Mouse (Mus musculus) limb, embryonic 11.5 days (tissue): ENCODE measurements around the gene Defa28. TPM values are rescaled to one million over a fixed set of nuclear protein-coding genes. Genes with fewer than 3 reads are reported as not detected.
"Not testable (repeated sequence)": the region's sequence is repeated elsewhere in the genome, so short reads cannot be mapped to it uniquely, and the experiment has no call there.

Experiments used
- ATAC-seq: fragments of 200-750 bp; cut with Nextera tagmentation; 2 replicates; pipeline ENCODE4 v1.8.0; 2017; ENCODE audit warnings: low read depth; ENCODE audit not compliant: insufficient number of reproducible peaks, low FRiP score, low TSS enrichment
- DNase-seq: peaks from one replicate; pipeline ENCODE4 v3.0.0-alpha.2; 2015; ENCODE audit warnings: low spot score
- H3K27ac ChIP-seq: fragments of 300-500 bp; sonication (generic); replicated peaks from 2 replicates; pipeline ENCODE4 v1.5.1; 2014; ENCODE audit warnings: low read depth, mild to moderate bottlenecking, low read length
- H3K27me3 ChIP-seq: fragments of 300-500 bp; sonication (generic); 2 replicates; pipeline ENCODE4 v1.6.1; 2014; ENCODE audit warnings: mild to moderate bottlenecking, low read length, mixed read lengths; ENCODE audit not compliant: control insufficient read depth, insufficient read depth
- H3K36me3 ChIP-seq: fragments of 300-500 bp; sonication (generic); 2 replicates; pipeline ENCODE4 v1.6.1; 2014; ENCODE audit warnings: mild to moderate bottlenecking, low read length, moderate library complexity, mixed read lengths; ENCODE audit not compliant: control insufficient read depth, insufficient read depth
- H3K4me1 ChIP-seq: fragments of 300-500 bp; sonication (generic); 2 replicates; pipeline ENCODE4 v1.6.1; 2014; ENCODE audit warnings: low read length, mixed read lengths; ENCODE audit not compliant: control insufficient read depth, insufficient read depth
- H3K4me2 ChIP-seq: fragments of 300-500 bp; sonication (generic); 2 replicates; pipeline ENCODE4 v1.6.1; 2014; ENCODE audit warnings: low read depth, mild to moderate bottlenecking, moderate library complexity; ENCODE audit not compliant: severe bottlenecking
- H3K4me3 ChIP-seq: fragments of 300-500 bp; sonication (generic); 2 replicates; pipeline ENCODE4 v1.5.1; 2014; ENCODE audit warnings: low read depth, low read length
- H3K9ac ChIP-seq: fragments of 300-500 bp; sonication (generic); 2 replicates; pipeline ENCODE4 v1.6.1; 2014; ENCODE audit warnings: mild to moderate bottlenecking, low read length
- H3K9me3 ChIP-seq: fragments of 300-500 bp; sonication (generic); 2 replicates; pipeline ENCODE4 v1.6.1; 2016; ENCODE audit warnings: low read length; ENCODE audit not compliant: control insufficient read depth
- WGBS: fragments of 180-500 bp; shearing (Covaris S2); extraction: QIAGEN DNeasy Blood & Tissue Kit; methylation state at CpG from one replicate; pipeline ENCODE4 v1.1.7; 2014; 5-methylcytosine and 5-hydroxymethylcytosine counted together
- polyA plus RNA-seq: library from polyadenylated mRNA; unstranded; fragments of >200 nt; fragmentation: Nextera tagmentation; extraction: Ambion mirVana; gene quantifications from 2 replicates; pipeline ENCODE4 v1.2.1, GENCODE M21; 2014

Defa28 gene
- not detected in 2 replicates for polyA plus RNA-seq

DNA sequence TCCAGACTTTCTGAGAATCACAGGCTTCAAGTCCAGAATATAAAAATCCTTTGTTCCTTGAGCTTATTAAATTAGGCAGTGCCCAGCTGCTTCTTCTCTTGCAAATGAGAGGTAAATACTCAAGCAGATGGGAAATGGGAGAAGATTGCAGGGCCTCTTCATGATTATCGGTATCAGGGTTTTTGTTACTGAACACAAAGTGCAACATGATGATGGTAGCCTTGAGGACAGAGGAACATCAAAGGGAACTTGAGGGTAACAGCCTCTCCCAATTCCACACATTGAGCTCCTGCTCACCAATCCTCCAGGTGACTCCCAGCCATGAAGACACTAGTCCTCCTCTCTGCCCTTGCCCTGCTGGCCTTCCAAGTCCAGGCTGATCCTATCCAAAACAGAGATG is at the start of gene Defa28:
TSS of gene Defa28 (plus strand) at position 301 of the 400 bp plus-strand sequence.
- WGBS: no CpG with 5 or more reads among the region's 1 CpGs
- H3K36me3 ChIP-seq, ATAC-seq, H3K9me3 ChIP-seq, H3K4me1 ChIP-seq, H3K27ac ChIP-seq, DNase-seq, H3K9ac ChIP-seq, H3K4me2 ChIP-seq, H3K27me3 ChIP-seq, H3K4me3 ChIP-seq: not testable (repeated sequence)

DNA sequence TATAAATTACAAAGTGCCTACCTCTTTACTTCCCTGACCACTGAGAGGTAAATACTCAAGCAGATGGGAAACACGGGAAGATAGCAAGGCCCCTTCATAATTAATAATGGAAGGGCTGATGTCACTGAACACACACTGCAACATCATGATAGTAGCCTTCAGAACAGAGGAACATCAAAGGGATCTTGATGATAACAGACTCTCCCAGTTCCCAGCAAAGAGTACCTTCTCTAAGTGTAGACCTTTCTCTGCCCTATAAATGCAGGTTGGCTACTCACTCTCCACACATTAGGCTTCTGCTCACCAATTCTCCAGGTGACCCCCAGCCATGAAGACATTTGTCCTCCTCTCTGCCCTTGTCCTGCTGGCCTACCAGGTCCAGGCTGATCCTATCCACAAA is 17.7 kb upstream of the Defa28 start, which contains the start of gene Defa37:
TSS of gene Defa37 (plus strand) at position 301 of the 400 bp plus-strand sequence.
- not testable (repeated sequence) for H3K4me1 ChIP-seq, H3K4me3 ChIP-seq, ATAC-seq, DNase-seq, H3K4me2 ChIP-seq, H3K27ac ChIP-seq, H3K9me3 ChIP-seq, H3K36me3 ChIP-seq, H3K27me3 ChIP-seq, H3K9ac ChIP-seq
- WGBS: no CpG with 5 or more reads among the region's 1 CpGs

DNA sequence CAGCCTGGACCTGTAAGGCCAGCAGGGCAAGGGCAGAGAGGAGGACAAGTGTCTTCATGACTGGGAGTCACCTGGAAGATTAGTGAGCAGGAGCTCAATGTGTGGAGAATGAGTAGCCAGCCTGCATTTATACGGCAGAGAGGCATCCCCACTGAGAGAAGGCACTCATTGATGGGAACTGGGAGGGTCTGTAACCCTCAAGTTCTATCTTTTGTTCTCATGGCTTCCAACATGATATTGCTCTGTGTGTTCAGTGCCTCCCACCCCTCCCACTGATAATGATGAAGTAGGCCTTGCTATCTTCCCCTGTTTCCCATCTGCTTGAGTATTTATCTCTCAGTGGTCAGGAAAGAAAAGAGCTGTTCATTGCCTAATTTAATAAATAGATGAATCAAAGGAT is 11.6 kb downstream of the Defa28 start, which contains the start of gene Gm7861:
TSS of gene Gm7861 (minus strand) at position 101 of the 400 bp plus-strand sequence.
- H3K9ac ChIP-seq, H3K4me3 ChIP-seq, H3K4me2 ChIP-seq, H3K4me1 ChIP-seq, H3K9me3 ChIP-seq, DNase-seq, H3K27me3 ChIP-seq, ATAC-seq, H3K36me3 ChIP-seq, H3K27ac ChIP-seq: not testable (repeated sequence)
- no CpG with 5 or more reads among the region's 1 CpGs for WGBS

DNA sequence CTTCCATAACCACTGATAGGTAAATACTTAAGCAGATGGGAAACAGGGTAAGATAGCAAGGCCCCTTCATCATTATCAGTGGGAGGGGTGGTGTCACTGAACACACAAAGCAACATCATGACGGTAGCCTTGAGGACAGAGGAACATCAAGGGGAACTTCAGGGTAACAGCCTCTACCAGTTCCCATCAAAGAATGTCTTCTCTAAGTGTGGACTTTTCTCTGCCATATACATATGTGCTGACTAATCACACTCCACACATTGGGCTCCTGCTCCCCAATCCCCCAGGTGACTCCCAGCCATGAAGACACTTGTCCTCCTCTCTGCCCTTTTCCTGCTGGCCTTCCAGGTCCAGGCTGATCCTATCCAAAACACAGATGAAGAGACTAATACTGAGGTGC is 35.1 kb downstream of the Defa28 start, which contains the start of gene Defa26:
TSS of gene Defa26 (plus strand) at position 301 of the 400 bp plus-strand sequence.
- not testable (repeated sequence) for H3K36me3 ChIP-seq, DNase-seq, H3K27ac ChIP-seq, H3K4me2 ChIP-seq, ATAC-seq, H3K4me3 ChIP-seq, H3K9ac ChIP-seq, H3K27me3 ChIP-seq, H3K9me3 ChIP-seq, H3K4me1 ChIP-seq
- no CpG with 5 or more reads among the region's 1 CpGs for WGBS

Other genes starting within 250 kb of the Defa28 start
- gene Defa2, start 204.5 kb upstream of the Defa28 start, polyA plus RNA-seq: not detected in 2 replicates
- gene Defa33, start 191.2 kb upstream of the Defa28 start, polyA plus RNA-seq: not detected in 2 replicates
- not detected in 2 replicates for gene Defa36, start 155.6 kb upstream of the Defa28 start, polyA plus RNA-seq
- gene Gm7849, start 126.4 kb upstream of the Defa28 start, polyA plus RNA-seq: not detected in 2 replicates
- gene Defa20, start 73.7 kb upstream of the Defa28 start, polyA plus RNA-seq: not detected in 2 replicates
- not detected in 2 replicates for gene Defa32, start 54.0 kb upstream of the Defa28 start, polyA plus RNA-seq
- not detected in 2 replicates for gene Defa37, start 17.6 kb upstream of the Defa28 start, polyA plus RNA-seq
- not detected in 2 replicates for gene Gm7861, start 11.5 kb downstream of the Defa28 start, polyA plus RNA-seq
- not detected in 2 replicates for gene Defa26, start 35.2 kb downstream of the Defa28 start, polyA plus RNA-seq
- gene Defa17, start 72.8 kb downstream of the Defa28 start, polyA plus RNA-seq: not detected in 2 replicates
- gene Defa34, start 82.8 kb downstream of the Defa28 start, polyA plus RNA-seq: not detected in 2 replicates
- gene AY761184, start 120.6 kb downstream of the Defa28 start, polyA plus RNA-seq: not detected in 2 replicates
- not detected in 2 replicates for gene Defa24, start 151.5 kb downstream of the Defa28 start, polyA plus RNA-seq
- not detected in 2 replicates for gene Defb50, start 240.5 kb downstream of the Defa28 start, polyA plus RNA-seq